Mouse (Mus musculus) midbrain, embryonic 15.5 days (tissue): Measurements from ENCODE around the gene Kctd19. TPM values are rescaled to one million over a fixed set of nuclear protein-coding genes. Genes with fewer than 3 reads are reported as not detected.

Source experiments
- ATAC-seq: fragments of 200-750 bp; cut with Nextera tagmentation; replicated peaks from 2 replicates; pipeline ENCODE4 v1.8.0; 2017; ENCODE audit warnings: moderate TSS enrichment
- H3K27ac ChIP-seq: fragments of 300-500 bp; sonication (generic); 2 replicates; pipeline ENCODE4 v1.5.1; 2015; ENCODE audit warnings: mild to moderate bottlenecking, inconsistent platforms
- H3K27me3 ChIP-seq: fragments of 300-500 bp; sonication (generic); replicated peaks from 2 replicates; pipeline ENCODE4 v1.6.1; 2015; ENCODE audit warnings: inconsistent platforms
- H3K36me3 ChIP-seq: fragments of 300-500 bp; sonication (generic); replicated peaks from 2 replicates; pipeline ENCODE4 v1.6.1; 2015; ENCODE audit warnings: inconsistent platforms
- H3K4me1 ChIP-seq: fragments of 300-500 bp; sonication (generic); 2 replicates; pipeline ENCODE4 v1.6.1; 2015; ENCODE audit warnings: inconsistent platforms
- H3K4me2 ChIP-seq: fragments of 300-500 bp; sonication (generic); 2 replicates; pipeline ENCODE4 v1.6.1; 2015; ENCODE audit warnings: inconsistent platforms, mild to moderate bottlenecking, moderate library complexity
- H3K4me3 ChIP-seq: fragments of 300-500 bp; sonication (generic); 2 replicates; pipeline ENCODE4 v1.5.1; 2015; ENCODE audit warnings: mild to moderate bottlenecking, inconsistent platforms
- H3K9ac ChIP-seq: fragments of 300-500 bp; sonication (generic); 2 replicates; pipeline ENCODE4 v1.6.1; 2015; ENCODE audit warnings: mild to moderate bottlenecking, inconsistent platforms
- H3K9me3 ChIP-seq: fragments of 300-500 bp; sonication (generic); 2 replicates; pipeline ENCODE4 v1.6.1; 2016; ENCODE audit warnings: inconsistent platforms
- WGBS: fragments of 180-500 bp; shearing (Covaris S2); methylation state at CpG from one replicate; pipeline ENCODE4 v1.1.7; 2015; ENCODE audit warnings: mixed read lengths; 5-methylcytosine and 5-hydroxymethylcytosine counted together
- polyA plus RNA-seq: library from polyadenylated mRNA; unstranded; fragments of >200 nt; fragmentation: Nextera tagmentation; extraction: Ambion mirVana; gene quantifications from 2 replicates; pipeline ENCODE4 v1.2.1, GENCODE M21; 2015

Gene Kctd19
- polyA plus RNA-seq, 1 experiment from 2014 or later = not detected

DNA sequence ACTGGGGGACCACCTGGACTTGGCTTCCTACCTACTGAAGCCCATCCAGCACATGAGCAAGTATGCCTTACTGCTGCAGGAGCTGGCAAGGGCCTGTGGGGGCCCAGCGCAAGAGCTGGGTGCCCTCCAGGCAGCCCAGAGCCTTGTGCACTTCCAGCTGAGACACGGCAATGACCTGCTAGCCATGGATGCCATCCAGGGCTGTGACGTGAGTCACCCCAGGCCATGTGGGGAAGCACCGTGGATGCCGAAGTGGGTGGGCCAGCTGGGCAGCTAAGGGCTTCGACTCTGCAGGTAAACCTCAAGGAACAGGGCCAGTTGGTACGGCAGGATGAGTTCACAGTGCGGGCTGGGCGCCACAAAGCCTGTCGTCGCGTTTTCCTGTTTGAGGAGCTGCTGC lies 33.0 kb downstream of the Kctd19 start:
- H3K4me3 ChIP-seq = no peak overlapping the region
- WGBS = 91% methylated on average over 12 of the region's 12 CpGs
- H3K36me3 ChIP-seq = no peaks in the 10 kb centered on the region
- H3K27ac ChIP-seq = no peak overlapping the region
- H3K9me3 ChIP-seq = no peaks in the 10 kb centered on the region
- H3K4me2 ChIP-seq = no peak overlapping the region
- no peaks in the 10 kb centered on the region for H3K27me3 ChIP-seq
- no peak overlapping the region for H3K9ac ChIP-seq
- H3K4me1 ChIP-seq = no peaks in the 10 kb centered on the region
- ATAC-seq = no peak

DNA sequence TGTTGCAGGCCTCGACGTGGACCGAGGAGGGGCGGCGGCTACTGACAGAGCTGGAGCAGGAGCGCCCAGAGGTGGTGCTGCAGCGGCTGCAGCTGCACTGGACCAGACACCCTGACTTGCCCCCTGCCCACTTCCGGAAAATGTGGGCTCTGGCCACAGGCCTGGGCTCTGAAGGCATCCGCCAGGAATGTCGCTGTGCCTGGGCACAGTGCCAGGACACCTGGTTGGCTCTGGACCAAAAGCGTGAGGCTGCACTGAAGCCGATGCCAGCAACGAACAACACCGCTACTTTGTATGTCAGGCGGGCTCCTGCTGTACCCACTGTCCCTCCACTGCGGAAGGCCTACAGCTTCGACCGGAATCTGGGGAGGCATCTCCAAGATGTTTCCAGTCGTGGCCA lies 34.6 kb downstream of the Kctd19 start:
- Histone ChIP-seq H3K9me3 (no peaks in the 10 kb centered on the region), H3K36me3 (no peaks in the 10 kb centered on the region), H3K27me3 (no peaks in the 10 kb centered on the region), H3K4me3 (no peak overlapping the region), H3K4me1 (no peaks in the 10 kb centered on the region), H3K27ac (no peak overlapping the region), H3K9ac (no peak overlapping the region), H3K4me2 (no peak overlapping the region)
- ATAC-seq = no peak
- WGBS = 68% methylated on average over 19 of the region's 19 CpGs

DNA sequence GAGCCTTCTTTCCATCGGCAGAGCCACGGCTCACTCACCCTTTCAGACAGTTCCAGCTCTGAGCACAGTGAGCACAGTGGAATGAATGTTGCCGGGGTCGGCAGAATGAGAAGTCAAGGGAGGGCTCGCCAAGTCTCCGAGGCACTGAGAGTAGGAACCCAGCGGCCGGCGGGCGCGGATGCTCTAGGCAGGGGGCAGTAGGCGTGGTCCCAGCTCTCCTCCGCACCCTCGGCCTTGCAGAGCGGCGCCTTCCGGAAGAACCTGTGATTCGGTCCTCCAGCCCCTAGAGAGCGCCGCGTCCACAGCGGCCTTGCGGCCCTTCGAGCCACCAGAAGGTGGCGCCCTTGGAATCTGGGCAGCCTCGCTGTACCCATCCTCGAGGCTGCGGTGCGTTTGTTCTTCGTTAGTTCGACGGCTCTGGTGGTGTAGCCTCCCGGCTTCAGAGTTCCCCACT lies 38.8 kb downstream of the Kctd19 start:
- H3K4me2 ChIP-seq = peak overlapping the region; percentile 45
- peak; percentile 48; the same call in 1 of the 2 replicates for ATAC-seq
- peak overlapping the region; percentile 20 for H3K4me3 ChIP-seq
- H3K4me1 ChIP-seq = no peaks in the 10 kb centered on the region
- WGBS = 25% methylated on average over 33 of the region's 33 CpGs
- H3K9ac ChIP-seq = no peak overlapping the region
- no peak overlapping the region for H3K27ac ChIP-seq
- no peaks in the 10 kb centered on the region for H3K27me3 ChIP-seq
- H3K36me3 ChIP-seq = no peaks in the 10 kb centered on the region
- no peaks in the 10 kb centered on the region for H3K9me3 ChIP-seq

DNA sequence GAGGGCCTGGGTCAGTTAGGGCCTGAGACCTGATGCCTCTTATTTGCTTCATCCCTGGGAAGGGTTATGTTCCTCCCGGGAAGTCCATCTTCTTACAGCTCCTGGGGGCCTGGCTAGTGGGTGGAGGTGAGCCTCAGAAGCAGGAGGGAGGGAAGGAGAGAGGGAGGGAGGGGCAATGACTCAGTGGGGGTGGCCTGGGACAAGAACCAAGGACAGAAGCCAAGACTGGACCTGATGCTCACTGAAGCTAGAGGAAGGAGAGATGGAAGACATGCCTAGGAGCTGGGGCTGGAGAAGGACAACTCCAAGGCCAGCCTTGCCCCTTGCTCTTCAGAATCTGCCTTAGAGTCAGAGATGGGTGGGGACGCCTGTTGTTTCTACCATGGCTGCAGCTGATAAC lies 40.3 kb downstream of the Kctd19 start, which contains the start of gene Plekhg4:
Gene Plekhg4 (plus strand): TSS at position 243 of the 400 bp plus-strand sequence.
- Histone ChIP-seq H3K4me2 (peak within 1 kb of the TSS; percentile 45; the same call in 1 of the 2 replicates), H3K27ac (no peak within 1 kb of the TSS), H3K27me3 (no peaks in the 10 kb centered on the region), H3K4me1 (no peaks in the 10 kb centered on the region), H3K9ac (no peak within 1 kb of the TSS), H3K36me3 (no peaks in the 10 kb centered on the region), H3K9me3 (no peaks in the 10 kb centered on the region), H3K4me3 (no peak within 1 kb of the TSS)
- no peak for ATAC-seq
- WGBS = 65% methylated on average over 2 of the region's 2 CpGs

DNA sequence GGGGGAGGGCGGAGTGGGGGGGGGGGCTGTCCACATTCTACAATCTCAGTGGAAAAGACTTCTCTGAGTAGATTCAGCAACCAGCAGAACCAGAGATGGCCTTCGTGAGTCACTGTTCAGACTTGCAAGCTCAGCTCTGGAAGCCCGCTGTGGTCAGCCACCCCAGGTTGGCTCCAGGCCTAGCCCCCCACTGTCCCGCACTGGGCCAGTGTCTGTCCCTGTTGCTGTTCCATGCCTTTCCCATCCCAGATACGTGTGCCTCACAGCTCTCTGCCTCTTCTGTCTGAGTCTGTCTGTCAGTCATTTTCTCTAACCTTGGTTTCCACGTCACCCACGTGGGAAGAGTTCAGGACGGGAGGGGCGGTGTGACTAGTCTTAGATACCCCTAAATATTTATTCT lies 40.8 kb downstream of the Kctd19 start:
- no peaks in the 10 kb centered on the region for H3K4me1 ChIP-seq
- H3K27me3 ChIP-seq = no peaks in the 10 kb centered on the region
- H3K4me2 ChIP-seq = no peak overlapping the region
- 69% methylated on average over 9 of the region's 9 CpGs for WGBS
- H3K9ac ChIP-seq = no peak overlapping the region
- no peaks in the 10 kb centered on the region for H3K9me3 ChIP-seq
- H3K27ac ChIP-seq = no peak overlapping the region
- no peak overlapping the region for H3K4me3 ChIP-seq
- 0 out of 2 replicates have a peak, but pooled peaks cover 2% of the 10 kb centered on the region for H3K36me3 ChIP-seq
- ATAC-seq = no peak

DNA sequence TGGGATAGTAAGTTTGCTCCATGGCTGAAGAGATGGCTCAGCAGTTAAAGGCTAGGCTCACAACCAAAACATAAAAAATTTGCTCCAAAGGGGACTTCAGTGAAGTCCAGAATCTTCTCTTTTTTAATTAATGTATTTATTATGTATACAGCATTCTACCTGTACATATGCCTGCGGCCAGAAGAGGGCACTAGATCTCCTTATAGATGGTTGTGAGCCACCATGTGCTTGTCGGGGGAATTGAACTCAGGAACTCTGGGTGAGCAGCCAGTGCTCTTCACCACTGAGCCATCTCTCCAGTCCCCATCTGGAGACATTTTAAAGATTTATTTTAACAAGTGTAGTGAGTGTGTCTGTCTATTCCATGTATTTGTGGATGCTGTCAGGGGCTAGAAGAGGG lies 46.2 kb downstream of the Kctd19 start:
- Histone ChIP-seq H3K36me3 (0 out of 2 replicates have a peak, but pooled peaks cover 4% of the 10 kb centered on the region), H3K27ac (no peak overlapping the region), H3K4me2 (no peak overlapping the region), H3K9me3 (no peaks in the 10 kb centered on the region), H3K4me1 (no peaks in the 10 kb centered on the region), H3K27me3 (no peaks in the 10 kb centered on the region), H3K4me3 (no peak overlapping the region), H3K9ac (no peak overlapping the region)
- no peak for ATAC-seq
- WGBS = 74% methylated on average over 2 of the region's 2 CpGs

DNA sequence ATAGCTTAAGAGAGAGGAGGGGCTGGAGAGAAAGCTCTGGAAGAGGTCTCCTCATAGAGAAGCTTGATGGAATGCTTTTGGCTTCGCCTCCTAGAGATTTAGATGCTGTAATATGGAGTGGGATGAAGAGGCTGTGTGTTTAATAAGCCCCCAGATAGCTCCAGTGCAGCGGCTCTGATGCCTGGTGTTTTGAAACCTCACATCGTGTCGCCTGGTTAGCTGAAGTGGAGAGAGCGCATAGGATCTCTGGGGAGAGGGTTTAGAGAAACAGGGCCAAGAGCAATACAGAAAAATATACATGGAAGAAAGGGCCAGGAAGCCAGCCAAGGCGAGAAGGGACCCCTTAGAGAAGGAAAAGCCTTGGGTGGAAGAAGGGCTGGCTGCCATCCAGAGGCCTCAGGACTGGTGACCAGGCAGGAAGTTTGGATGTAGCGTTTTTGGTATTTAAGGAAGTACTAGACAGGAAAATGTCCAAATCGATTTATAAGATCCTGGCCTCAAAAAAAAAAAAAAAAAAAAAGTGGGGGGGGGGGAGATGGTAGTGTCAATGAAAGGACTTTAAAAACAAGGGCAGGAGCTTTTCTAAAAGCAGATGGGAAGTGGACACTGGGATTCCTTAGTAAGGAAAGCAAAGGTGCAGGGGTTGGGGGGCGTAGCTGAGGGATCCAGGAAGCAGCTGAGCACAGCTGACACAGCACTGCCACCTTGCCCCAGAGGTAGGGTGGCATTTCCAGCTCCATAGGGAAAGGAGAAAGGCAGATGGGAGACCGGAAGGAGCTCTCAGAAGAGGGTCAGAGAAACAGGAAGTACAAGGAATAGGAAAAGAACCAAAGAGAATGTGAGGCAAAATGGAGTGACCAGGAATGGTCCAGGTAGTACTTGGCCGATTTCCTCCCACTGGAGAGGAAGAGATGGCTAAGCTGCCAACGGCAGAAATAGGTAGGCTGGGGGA lies 51.3 kb downstream of the Kctd19 start:
- WGBS = 78% methylated on average over 12 of the region's 12 CpGs
- Histone ChIP-seq H3K9me3 (no peaks in the 10 kb centered on the region), H3K36me3 (no peaks in the 10 kb centered on the region), H3K27ac (no peak overlapping the region), H3K9ac (no peak overlapping the region), H3K4me2 (no peak overlapping the region), H3K27me3 (no peaks in the 10 kb centered on the region), H3K4me1 (no peaks in the 10 kb centered on the region), H3K4me3 (no peak overlapping the region)
- no peak for ATAC-seq

DNA sequence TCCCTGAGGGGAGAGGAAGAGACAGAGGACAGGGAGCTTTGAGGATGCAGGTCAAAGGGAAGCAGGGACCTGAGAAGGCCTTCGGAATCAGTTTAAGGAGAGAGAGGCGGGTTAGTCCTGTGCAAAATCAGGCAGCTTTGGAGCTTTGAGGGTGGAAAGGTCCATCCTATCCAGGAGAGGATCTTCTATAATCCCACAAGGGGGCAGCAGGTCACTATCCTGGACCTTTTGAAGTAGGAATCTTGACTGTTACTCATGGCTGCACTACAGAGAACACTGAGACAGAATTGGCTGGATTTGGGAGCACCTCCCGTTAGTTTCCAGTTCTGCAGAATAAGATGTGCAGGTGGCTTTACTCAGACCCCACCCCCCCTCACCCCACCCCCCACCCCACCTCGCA lies 53.7 kb downstream of the Kctd19 start:
- Histone ChIP-seq H3K27ac (no peak overlapping the region), H3K36me3 (0 out of 2 replicates have a peak, but pooled peaks cover 3% of the 10 kb centered on the region), H3K27me3 (no peaks in the 10 kb centered on the region), H3K9me3 (no peaks in the 10 kb centered on the region), H3K4me3 (no peak overlapping the region), H3K4me1 (no peaks in the 10 kb centered on the region), H3K9ac (no peak overlapping the region), H3K4me2 (no peak overlapping the region)
- 0 out of 2 replicates have a peak, but pooled peaks have one; percentile 35 for ATAC-seq
- WGBS = 36% methylated on average over 4 of the region's 4 CpGs

DNA sequence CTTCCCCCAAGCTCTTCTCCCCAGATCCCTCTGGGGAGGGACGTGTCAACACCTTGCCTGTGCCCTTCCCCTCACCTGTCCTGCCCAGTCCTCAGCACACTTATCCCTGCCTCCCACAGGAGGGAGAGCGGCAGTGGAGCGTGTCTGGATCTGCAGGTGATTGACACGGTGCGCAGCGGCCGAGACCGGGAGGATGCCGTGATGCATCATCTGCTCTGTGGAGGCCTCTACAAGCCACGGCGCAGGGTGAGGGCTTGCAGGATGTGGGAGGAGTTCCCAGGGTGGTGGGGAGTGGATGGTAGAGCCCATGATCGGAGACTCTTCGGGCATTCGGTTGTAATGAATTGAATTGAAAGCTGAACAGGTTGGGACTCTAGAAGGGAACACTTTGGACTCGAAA lies 54.1 kb downstream of the Kctd19 start:
- H3K36me3 ChIP-seq = 0 out of 2 replicates have a peak, but pooled peaks cover 3% of the 10 kb centered on the region
- no peak overlapping the region for H3K9ac ChIP-seq
- WGBS = 68% methylated on average over 15 of the region's 15 CpGs
- peak; percentile 31; the same call in 1 of the 2 replicates for ATAC-seq
- H3K4me2 ChIP-seq = no peak overlapping the region
- no peak overlapping the region for H3K27ac ChIP-seq
- no peaks in the 10 kb centered on the region for H3K27me3 ChIP-seq
- H3K4me3 ChIP-seq = no peak overlapping the region
- no peaks in the 10 kb centered on the region for H3K4me1 ChIP-seq
- no peaks in the 10 kb centered on the region for H3K9me3 ChIP-seq

DNA sequence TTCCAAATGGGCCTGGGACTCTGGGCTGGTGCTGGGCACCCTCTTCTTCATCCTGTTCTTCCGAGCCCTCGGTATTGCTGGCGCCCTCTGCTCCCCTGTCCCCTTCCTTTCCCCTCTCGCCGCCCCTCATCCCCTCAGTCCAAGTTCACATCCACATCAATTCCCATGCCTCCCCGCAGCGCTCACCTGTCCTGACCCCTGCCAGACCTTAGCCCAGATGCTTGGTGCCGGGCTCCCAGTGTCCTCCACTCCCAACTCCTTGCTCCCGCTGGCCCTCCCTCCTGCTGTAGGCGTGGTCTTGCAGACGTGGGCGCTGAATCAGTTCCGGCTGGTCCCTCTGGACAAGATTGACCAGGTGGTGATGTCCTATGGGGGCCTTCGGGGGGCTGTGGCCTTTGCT lies 56.6 kb downstream of the Kctd19 start:
- Histone ChIP-seq H3K4me2 (no peak overlapping the region), H3K9ac (no peak overlapping the region), H3K27ac (no peak overlapping the region), H3K9me3 (no peaks in the 10 kb centered on the region), H3K27me3 (no peaks in the 10 kb centered on the region), H3K4me1 (no peaks in the 10 kb centered on the region), H3K4me3 (no peak overlapping the region), H3K36me3 (0 out of 2 replicates have a peak, but pooled peaks cover 3% of the 10 kb centered on the region)
- 87% methylated on average over 14 of the region's 14 CpGs for WGBS
- ATAC-seq = no peak

DNA sequence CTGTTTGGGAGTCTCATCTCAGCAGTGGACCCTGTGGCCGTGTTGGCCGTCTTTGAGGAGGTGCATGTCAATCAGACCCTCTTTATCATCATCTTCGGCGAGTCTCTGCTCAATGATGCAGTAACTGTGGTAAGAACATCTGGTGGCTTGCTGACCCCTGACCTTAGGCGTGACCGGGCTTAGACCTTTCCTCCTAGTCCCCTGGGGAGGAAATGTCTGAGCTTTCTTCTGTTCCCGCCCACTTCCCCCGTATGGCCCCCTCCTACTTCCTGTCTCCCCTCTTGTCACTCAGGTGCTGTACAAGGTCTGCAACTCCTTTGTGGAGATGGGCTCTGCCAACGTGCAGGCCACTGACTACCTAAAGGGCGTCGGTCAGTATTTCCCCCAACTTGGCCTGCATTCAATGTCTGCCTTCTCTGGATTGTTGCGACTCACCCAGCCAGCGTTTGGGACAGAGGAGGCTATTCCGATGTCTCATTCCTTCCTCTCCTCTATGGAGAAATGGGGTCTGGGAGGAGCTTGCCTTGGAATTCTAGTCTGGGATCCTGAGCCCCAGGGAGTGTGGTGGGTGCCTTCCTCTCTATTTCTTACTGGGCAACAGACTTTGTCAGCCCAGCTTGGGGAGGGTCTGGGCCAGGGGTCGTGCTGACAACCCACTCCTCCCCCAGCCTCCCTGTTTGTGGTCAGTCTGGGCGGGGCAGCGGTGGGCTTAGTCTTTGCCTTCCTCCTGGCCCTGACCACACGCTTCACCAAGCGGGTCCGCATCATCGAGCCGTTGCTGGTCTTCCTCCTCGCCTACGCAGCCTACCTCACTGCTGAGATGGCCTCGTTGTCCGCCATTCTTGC lies 57.9 kb downstream of the Kctd19 start:
- no peak overlapping the region for H3K4me2 ChIP-seq
- peaks cover 9% of the 10 kb centered on the region for H3K4me1 ChIP-seq
- no peaks in the 10 kb centered on the region for H3K27me3 ChIP-seq
- WGBS = 53% methylated on average over 26 of the region's 26 CpGs
- H3K4me3 ChIP-seq = no peak overlapping the region
- no peak overlapping the region for H3K9ac ChIP-seq
- 0 out of 2 replicates have a peak, but pooled peaks cover 3% of the 10 kb centered on the region for H3K36me3 ChIP-seq
- ATAC-seq = no peak
- no peak overlapping the region for H3K27ac ChIP-seq
- H3K9me3 ChIP-seq = no peaks in the 10 kb centered on the region

DNA sequence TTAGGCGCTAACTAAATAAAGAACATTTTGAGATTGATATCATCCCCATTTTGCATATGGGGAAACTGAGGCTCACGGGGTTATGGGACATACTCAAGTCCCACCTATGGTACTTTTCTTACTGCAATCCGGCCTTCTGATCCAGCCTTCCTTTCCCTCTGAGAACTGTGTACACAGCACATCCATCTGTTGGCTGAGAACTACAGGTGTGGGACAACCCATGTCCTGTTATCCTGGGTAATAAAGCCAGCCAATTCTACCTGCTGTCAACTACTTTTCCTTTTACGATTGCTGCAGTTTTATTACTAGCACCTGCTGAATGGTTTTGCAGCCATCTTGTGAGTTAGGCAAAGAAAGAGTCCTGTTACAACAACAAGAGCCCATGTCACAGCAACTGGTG lies 58.8 kb downstream of the Kctd19 start:
- Histone ChIP-seq H3K4me1 (peaks cover 18% of the 10 kb centered on the region), H3K9ac (no peak overlapping the region), H3K9me3 (no peaks in the 10 kb centered on the region), H3K4me2 (no peak overlapping the region), H3K27me3 (no peaks in the 10 kb centered on the region), H3K4me3 (no peak overlapping the region), H3K36me3 (0 out of 2 replicates have a peak, but pooled peaks cover 3% of the 10 kb centered on the region), H3K27ac (no peak overlapping the region)
- ATAC-seq = no peak
- WGBS = 90% methylated on average over 4 of the region's 4 CpGs
